Mouse (Mus musculus) left cerebral cortex, postnatal 25 days (tissue): ENCODE results near the gene Atf7. TPM values are rescaled to one million over a fixed set of nuclear protein-coding genes. Genes with fewer than 3 reads are reported as not detected.
"Not testable (repeated sequence)": the region's sequence is repeated elsewhere in the genome, so short reads cannot be mapped to it uniquely, and the experiment has no call there.

Experiments used
- DNase-seq, 2 experiments: peaks; one replicate each; pipeline ENCODE4 v3.0.0; 2022; ENCODE audit warnings: low spot score in 2 of 2, mixed read lengths in 1 of 2
- intact Hi-C: fragments of 180-260 bp; cut with DNase I; formaldehyde crosslinking; loops from one replicate; pipeline ENCODE4 v1.15.1; 2025
- total RNA-seq, 2 experiments: library from RNA; stranded (reverse); gene quantifications; 2 replicates each; pipeline ENCODE4 v1.2.3; 2021

Atf7 gene
- total RNA-seq: 10 to 100 TPM; 30.9 to 36.8 TPM

- intact Hi-C loops: loop anchor here (1.0 to 2.0 kb wide), 2 partner anchors 46 to 78 kb away; no protein-coding TSS in a partner anchor
- DNase-seq: peak; percentile 99
Measured at GRCm38 (mm10) chr15:102624970-102625686, at the start of gene Atf7, which contains the start of gene Gm28047. TSS of gene Atf7 (minus strand) at chr15:102625464. TSS of gene Gm28047 (minus strand) at chr15:102625067.

GRCm38 (mm10) chr15:102673548-102673947 is 48.3 kb upstream of the Atf7 start:
- DNase-seq: peak; percentile 47 to 87
- intact Hi-C loops: no loop called here

GRCm38 (mm10) chr15:102672215-102673071 is 47.2 kb upstream of the Atf7 start, which contains the start of gene Atp5g2:
TSS of gene Atp5g2 (minus strand) at chr15:102672352.
- peak; percentile 52 for DNase-seq
- intact Hi-C loops: no loop called here

GRCm38 (mm10) chr15:102671721-102672214 is 46.5 kb upstream of the Atf7 start:
- intact Hi-C loops: loop anchor here (1.0 to 2.0 kb wide), 4 partner anchors 46 to 153 kb away; partner anchors contain the start of genes Atf7, Gm28047 and Tarbp2
- DNase-seq: peak; percentile 63 to 72

- peak; percentile 98 to 99 for DNase-seq
- intact Hi-C loops: loop anchor here (1.0 to 2.0 kb wide), 4 partner anchors 46 to 153 kb away; partner anchors contain the start of genes Atf7, Gm28047 and Tarbp2
Measured at GRCm38 (mm10) chr15:102670767-102671575, 45.7 kb upstream of the Atf7 start.

GRCm38 (mm10) chr15:102670281-102670680 is 45.0 kb upstream of the Atf7 start:
- DNase-seq: peak; percentile 38 to 45
- intact Hi-C loops: loop anchor here (2.0 kb wide), 2 partner anchors 85 to 123 kb away; no protein-coding TSS in a partner anchor

GRCm38 (mm10) chr15:102669571-102669970 is 44.3 kb upstream of the Atf7 start:
- intact Hi-C loops: no loop called here
- no peak for DNase-seq

GRCm38 (mm10) chr15:102665494-102665893 is 40.2 kb upstream of the Atf7 start:
- peak; percentile 39 to 63 for DNase-seq
- intact Hi-C loops: no loop called here

GRCm38 (mm10) chr15:102663825-102664224 is 38.6 kb upstream of the Atf7 start:
- intact Hi-C loops: no loop called here

GRCm38 (mm10) chr15:102662601-102663000 is 37.3 kb upstream of the Atf7 start:
- DNase-seq, intact Hi-C loops: not testable (repeated sequence)

More at GRCm38 (mm10) chr15:102663825-102664224, 38.6 kb upstream of the Atf7 start:
- DNase-seq: no peak

- intact Hi-C loops: no loop called here
- peak in 1 of 2 experiments; percentile 72 for DNase-seq
Measured at GRCm38 (mm10) chr15:102657926-102658381, 32.7 kb upstream of the Atf7 start.

- peak in 1 of 2 experiments; percentile 46 for DNase-seq
- intact Hi-C loops: no loop called here
Measured at GRCm38 (mm10) chr15:102656658-102657057, 31.4 kb upstream of the Atf7 start.

- DNase-seq, intact Hi-C loops: not testable (repeated sequence)
Measured at GRCm38 (mm10) chr15:102651928-102652660, 26.8 kb upstream of the Atf7 start.

GRCm38 (mm10) chr15:102651107-102651506 is 25.8 kb upstream of the Atf7 start:
- intact Hi-C loops: no loop called here
- no peak for DNase-seq

- intact Hi-C loops: no loop called here
- peak; percentile 62 to 89 for DNase-seq
Measured at GRCm38 (mm10) chr15:102635817-102636216, 10.6 kb upstream of the Atf7 start.

GRCm38 (mm10) chr15:102634684-102635083 is 9.4 kb upstream of the Atf7 start:
- intact Hi-C loops: no loop called here
- DNase-seq: no peak

- DNase-seq: no peak
- intact Hi-C loops: loop anchor here (1.0 to 2.0 kb wide), 2 partner anchors 46 to 79 kb away; no protein-coding TSS in a partner anchor
Measured at GRCm38 (mm10) chr15:102625687-102626055, 407 bp upstream of the Atf7 start.
